Mouse (Mus musculus) CH12.LX (cell line): ENCODE data around the gene Rad9a.

Experiments
- CTCF ChIP-seq, 2 experiments: IDR thresholded peaks in 1 of 2; conservative IDR thresholded peaks in 1 of 2; 2 replicates each; pipeline ENCODE4 v1.5.1; 2011 to 2012; ENCODE audit warnings: low read depth in 2 of 2, low read length in 2 of 2, improper control_type of control experiment in 1 of 2, inconsistent platforms in 1 of 2, mild to moderate bottlenecking in 1 of 2, moderate library complexity in 1 of 2
- GABPA ChIP-seq: IDR thresholded peaks from 2 replicates; pipeline ENCODE4 v1.6.1; 2012; ENCODE audit warnings: low read depth, low read length, improper control_type of control experiment, inconsistent platforms; ENCODE audit not compliant: insufficient replicate concordance
- NELFE ChIP-seq: IDR thresholded peaks from 2 replicates; pipeline ENCODE4 v1.6.1; 2011; ENCODE audit warnings: low read depth, low read length, improper control_type of control experiment
- POLR2A ChIP-seq: IDR thresholded peaks from 2 replicates; pipeline ENCODE4 v1.6.1; 2011; ENCODE audit warnings: low read depth, mild to moderate bottlenecking, improper control_type of control experiment, low read length

DNA sequence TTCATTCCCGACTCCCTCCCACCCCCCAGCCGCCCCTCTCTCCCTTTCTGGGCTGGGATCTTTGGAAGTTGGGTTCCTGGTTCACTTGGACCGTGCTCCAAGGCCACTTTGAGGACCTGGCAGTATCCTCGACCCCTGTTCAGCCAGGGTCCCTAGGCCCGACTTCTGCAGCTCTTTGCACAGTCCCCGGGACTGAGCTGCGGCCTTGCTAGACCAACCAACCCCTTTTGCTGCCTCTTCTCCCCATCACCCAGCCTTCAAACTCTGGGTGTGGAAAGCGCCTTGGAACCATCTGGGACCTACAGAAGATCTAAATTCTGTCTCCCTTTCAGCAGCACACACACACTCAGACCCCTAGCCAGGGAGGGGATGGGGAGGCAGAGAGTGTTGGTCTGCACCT, 52.6 kb downstream of the Rad9a start:
- TF ChIP-seq CTCF (conservative IDR thresholded peaks at IDR 0.05 in 1 of 2, IDR thresholded peaks at IDR 0.05 in 1 of 2; ENCODE audit: low read depth in 2 of 2, low read length in 2 of 2) (no peak), GABPA (no peak), POLR2A (no peak), NELFE (no peak)
